Mouse (Mus musculus): ENCODE measurements around the gene 4930442H23Rik. TPM values are rescaled to one million over a fixed set of nuclear protein-coding genes. Genes with fewer than 3 reads are reported as not detected.
A peak's percentile ranks its signal among the peaks of the same experiment; 100 is the strongest.
"Not testable (repeated sequence)": the region's sequence is repeated elsewhere in the genome, so short reads cannot be mapped to it uniquely, and the experiment has no call there.

The 4930442H23Rik gene
- total RNA-seq (2022) = not detected

DNA sequence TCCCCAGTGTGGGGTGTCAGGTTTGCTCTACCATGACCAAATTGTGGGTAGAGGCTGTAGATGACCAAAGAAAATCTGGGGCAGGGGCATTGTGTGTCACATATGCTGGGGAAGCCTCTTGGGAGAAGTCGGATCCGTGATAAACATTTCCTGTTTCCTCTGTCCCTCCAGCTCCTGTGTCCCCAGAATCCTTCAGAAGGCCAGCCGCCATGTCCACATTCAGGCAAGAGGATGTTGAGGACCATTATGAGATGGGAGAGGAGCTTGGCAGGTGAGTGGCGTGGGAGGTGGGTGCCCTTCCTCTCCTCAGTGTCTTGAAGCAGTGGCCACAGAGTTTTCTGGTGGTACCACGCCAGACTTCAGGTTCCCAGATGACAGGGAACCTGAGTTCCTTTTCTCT, at the start of gene 4930442H23Rik:
Gene 4930442H23Rik (minus strand): TSS at position 45 of the 400 bp plus-strand sequence.
- no peak for DNase-seq (ENCODE audit: low spot score in 2 of 2)

DNA sequence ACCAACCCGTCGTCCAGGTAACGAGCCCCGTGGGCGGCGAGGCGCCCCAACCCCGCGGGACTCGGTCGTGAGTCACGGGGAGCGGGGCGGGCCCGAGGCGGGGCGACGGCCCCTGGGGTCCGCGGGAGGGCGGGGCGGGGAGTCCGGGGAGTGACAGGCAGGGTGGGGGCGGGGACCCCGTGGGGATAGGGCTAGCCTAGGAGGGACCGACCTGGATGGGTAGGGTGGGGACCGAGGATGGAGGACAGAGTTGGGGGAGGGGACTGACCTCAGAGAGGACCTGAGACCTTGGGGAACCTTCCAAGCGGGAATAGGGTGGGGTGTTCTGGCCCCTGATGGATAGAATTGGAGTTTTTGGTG, 49.6 kb upstream of the 4930442H23Rik start:
- no peak for DNase-seq (ENCODE audit: low spot score in 2 of 2)

- DNase-seq (ENCODE audit: low spot score in 2 of 2) = peak; percentile 88 to 95
Measured at GRCm38 (mm10) chr10:81232580-81233225, 49.1 kb upstream of the 4930442H23Rik start, which contains the start of gene Zfr2. TSS of gene Zfr2 (plus strand) at chr10:81233155.

DNA sequence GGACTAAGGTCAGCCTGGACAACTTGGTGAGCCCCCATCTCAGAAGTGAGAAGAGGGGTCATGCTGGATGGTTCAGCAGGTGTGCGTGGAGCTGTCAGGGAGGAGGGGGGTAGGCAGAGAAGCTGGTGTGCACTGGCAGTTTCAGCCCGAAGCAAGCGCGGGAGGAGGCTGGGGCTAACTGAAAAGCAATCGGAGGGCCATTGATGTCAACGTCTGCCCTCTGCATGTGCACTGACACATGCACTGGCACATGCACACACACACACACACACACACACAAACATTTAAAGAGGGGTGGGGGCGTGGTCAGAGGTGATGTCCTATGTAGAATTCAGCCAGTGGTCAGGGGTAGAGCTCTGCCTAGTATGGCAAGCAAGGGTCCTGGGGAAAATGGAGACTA, 47.8 kb upstream of the 4930442H23Rik start:
- DNase-seq (ENCODE audit: low spot score in 2 of 2) = peak in 1 of 2 experiments; percentile 8

DNA sequence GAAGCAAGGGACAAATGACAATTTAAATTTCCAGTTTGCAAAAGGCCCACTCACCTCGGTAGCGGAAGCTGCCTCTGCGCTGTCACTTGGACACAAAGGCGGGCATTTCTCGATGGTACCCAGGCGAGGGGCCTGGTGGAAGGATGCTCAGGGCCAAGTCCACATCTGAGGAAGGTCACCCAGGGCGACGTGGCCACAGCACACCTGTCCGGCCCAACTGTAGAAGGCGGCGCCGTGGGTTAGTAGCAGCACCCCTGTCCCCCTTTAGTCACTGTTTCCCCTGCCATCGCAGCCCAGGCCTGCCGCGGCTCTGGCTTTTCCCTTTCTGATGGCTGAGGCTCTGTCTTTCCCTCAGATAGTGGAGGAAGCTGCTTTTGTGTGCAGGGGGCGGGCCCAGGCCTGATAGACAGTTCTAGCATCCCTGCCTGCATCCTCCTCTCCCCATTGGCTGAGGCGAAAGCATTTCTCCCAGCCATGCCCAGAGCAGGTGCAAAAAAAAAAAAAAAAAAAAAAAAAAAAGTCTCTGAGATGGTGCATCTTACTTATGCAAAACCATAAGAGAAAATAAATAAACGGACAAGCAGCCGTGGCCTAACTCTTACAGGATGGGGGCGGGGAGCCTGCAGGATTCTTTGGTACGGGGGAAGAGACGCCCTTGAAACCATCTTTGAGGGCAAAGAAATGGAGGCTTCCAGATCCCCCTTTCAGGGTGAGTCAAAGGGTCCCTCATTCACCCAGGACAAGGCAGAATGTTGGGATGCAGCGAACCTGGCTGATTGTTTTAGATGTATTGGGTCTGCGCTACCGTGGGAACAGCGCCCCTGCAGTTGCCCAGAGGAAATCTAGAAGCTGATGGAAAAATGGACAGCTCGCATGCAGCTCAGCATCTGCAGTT, 47.0 kb upstream of the 4930442H23Rik start, which contains the start of gene Atcay:
Gene Atcay (minus strand): TSS at position 396 of the 895 bp plus-strand sequence.
- DNase-seq (ENCODE audit: low spot score in 2 of 2) = peak; percentile 72 to 87

- DNase-seq (ENCODE audit: low spot score in 2 of 2) = peak in 1 of 2 experiments; percentile 57
Measured at GRCm38 (mm10) chr10:81229735-81230437, 46.2 kb upstream of the 4930442H23Rik start.

- DNase-seq (ENCODE audit: low spot score in 2 of 2) = not testable (repeated sequence)
Measured at GRCm38 (mm10) chr10:81223731-81224130, 40.1 kb upstream of the 4930442H23Rik start.

DNA sequence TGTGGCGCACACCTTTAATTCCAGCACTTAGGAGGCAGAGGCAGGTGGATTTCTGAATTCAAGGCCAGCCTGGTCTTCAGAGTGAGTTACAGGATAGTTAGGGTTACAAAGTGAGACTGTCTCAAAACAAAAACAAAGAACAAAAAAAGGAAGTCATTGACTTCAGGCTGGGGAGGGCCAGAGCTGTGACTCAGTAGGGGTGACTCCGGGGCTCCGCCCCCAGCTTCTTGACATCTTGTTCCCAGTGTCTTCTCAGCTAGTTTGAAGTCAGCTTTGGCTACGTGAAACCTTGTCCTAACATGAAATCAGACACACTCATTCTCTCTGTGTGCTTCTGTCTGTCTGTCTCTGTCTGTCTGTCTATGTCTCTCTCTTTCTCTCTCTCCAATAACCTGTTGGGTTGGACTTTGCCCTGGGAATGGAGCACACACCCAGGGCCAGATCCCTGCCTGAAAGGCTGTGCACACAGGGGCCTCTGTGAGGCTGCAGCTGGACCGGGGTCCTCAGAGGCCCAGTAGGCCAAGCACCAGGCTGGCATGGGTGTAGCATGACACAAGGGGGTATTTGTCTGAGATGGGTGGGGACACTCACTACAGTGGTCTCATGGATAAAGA, 37.9 kb upstream of the 4930442H23Rik start:
- no peak for DNase-seq (ENCODE audit: low spot score in 2 of 2)

- peak in 1 of 2 experiments; percentile 46 for DNase-seq (ENCODE audit: low spot score in 2 of 2)
Measured at GRCm38 (mm10) chr10:81217964-81218363, 34.3 kb upstream of the 4930442H23Rik start.

GRCm38 (mm10) chr10:81217267-81217666, 33.6 kb upstream of the 4930442H23Rik start:
- not testable (repeated sequence) for DNase-seq (ENCODE audit: low spot score in 2 of 2)

DNA sequence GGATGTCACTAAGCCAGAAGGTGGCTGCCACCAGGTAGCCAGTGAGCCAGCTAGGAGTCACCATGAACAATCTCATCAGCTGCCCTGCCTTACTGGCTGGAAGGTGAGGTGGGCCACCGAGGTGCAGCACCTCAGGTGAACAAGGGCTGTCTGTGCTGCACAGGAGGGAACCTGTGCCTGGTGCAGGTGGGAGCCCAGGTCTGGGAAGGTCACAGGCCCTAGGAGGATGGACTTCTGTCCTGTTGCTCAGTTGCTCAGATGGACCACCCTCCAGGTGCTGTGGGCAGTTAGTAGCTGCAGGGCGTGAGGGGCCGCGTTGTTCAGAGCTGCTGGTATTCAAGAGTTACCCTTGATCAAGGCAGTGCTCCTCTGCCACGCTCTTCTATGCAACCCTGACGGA, 33.2 kb upstream of the 4930442H23Rik start:
- DNase-seq (ENCODE audit: low spot score in 2 of 2) = no peak

- no peak for DNase-seq (ENCODE audit: low spot score in 2 of 2)
Measured at GRCm38 (mm10) chr10:81216260-81216659, 32.6 kb upstream of the 4930442H23Rik start.

- DNase-seq (ENCODE audit: low spot score in 2 of 2) = no peak
Measured at GRCm38 (mm10) chr10:81210154-81210553, 26.5 kb upstream of the 4930442H23Rik start.

GRCm38 (mm10) chr10:81204137-81204536, 20.5 kb upstream of the 4930442H23Rik start:
- DNase-seq (ENCODE audit: low spot score in 2 of 2) = no peak

DNA sequence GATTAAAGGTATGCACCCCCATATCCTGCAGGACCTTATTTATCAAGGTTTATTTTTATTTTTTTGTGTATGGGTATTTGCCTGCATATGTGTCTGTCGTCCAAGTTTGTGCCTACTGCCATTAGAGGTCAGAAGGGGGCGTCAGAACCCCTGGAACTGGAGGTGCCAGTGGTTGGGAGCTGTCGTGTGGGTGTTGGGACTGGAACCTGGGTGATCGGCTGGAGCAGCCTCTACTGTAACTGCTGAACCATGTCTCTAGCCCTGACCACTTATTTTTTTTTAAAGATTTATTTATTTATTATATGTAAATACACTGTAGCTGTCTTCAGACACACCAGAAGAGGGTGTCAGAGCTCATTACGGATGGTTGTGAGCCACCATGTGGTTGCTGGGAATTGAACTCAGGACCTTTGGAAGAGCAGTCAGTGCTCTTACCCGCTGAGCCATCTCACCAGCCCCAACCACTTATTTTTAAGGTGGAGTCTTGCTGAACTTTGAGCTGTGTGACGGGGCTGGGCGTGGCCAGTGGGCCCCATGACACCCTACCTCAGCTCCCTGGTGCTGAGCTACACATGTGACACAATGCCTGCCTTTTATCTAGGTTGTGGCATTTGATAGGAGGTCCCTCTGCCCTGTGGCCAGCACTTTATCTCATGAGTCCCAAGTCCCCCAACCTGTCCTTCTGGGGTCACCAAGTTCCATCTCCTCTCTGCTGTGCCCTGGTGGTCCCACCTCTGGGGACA, 19.5 kb upstream of the 4930442H23Rik start:
- no peak for DNase-seq (ENCODE audit: low spot score in 2 of 2)

DNA sequence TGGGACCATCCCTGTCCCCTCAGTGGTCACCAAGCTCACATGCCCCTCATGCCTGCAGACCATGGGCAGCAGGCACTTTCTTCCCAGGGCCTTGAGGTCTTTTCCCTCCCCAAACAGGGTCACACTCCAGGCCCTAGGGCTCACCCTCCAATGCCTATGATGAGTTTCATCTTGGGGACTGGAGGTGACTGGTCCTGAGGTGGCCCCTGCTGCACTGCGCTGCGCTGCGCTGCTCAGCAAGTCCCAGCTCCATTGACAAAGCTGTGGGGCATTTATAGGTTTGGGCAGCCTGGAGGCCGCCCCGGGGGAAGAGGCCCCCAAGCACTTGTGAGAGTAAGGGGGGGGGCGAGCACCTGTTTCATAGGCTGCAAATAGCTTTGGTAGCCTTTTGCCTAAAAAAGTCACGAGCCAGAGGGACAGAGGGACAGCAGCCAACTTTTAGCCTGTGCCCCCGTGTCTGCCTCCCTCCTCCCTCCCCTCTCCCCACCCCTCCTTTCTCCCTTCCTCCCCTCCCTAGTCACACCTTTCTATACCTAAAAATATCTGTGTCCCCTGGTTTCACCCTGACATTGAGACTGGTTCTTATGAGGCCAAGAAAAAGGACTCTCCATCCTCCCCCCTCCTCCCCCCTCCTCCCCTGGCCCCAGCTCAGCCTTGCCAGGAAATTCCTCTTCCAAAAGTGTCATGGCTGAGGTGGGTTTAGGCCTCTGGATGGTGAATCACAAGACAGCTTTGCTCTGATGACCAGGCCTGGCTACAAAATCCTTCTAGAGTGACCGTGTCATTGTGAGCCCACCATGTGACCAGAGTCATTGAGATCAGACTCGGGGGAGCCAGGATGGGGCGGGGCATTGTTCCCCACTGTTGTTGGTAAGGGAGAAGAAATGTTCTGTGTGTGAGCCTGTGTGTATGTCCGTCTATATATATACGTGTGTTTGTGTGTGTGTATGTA, 18.4 kb upstream of the 4930442H23Rik start, which contains the start of gene Nmrk2:
Gene Nmrk2 (minus strand): TSS at position 245 of the 952 bp plus-strand sequence.
- DNase-seq (ENCODE audit: low spot score in 2 of 2) = no peak

- no peak for DNase-seq (ENCODE audit: low spot score in 2 of 2)
Measured at GRCm38 (mm10) chr10:81200605-81201287, 17.1 kb upstream of the 4930442H23Rik start.

GRCm38 (mm10) chr10:81200141-81200540, 16.5 kb upstream of the 4930442H23Rik start:
- no peak for DNase-seq (ENCODE audit: low spot score in 2 of 2)

DNA sequence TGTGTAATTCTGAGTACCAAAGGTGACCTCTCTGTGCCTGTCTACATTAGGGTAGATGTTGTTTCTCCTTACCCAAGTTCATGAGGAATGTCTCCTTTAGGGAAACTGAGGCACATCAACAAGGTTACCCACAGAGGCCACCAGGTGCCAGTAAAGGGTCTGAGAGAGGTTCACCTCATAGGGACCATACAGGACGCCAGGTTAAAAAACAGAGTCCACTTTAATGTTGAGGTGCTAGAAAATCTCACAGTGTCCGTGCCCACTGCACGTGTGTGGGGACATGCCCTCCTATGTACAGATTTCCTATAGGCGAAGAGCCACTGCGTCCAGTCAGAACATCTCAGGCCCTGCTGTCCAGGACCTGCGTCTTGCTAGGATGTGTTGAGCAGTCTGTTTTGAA, 15.3 kb upstream of the 4930442H23Rik start:
- DNase-seq (ENCODE audit: low spot score in 2 of 2) = no peak

Data from left cerebral cortex, adult 8-10 months (tissue).